In genomic region chr7:13037901-13038555, GRCm38 (mm10) we compare ENCODE assay signal across 8 mouse cellular contexts. TPM values are rescaled to one million over a fixed set of nuclear protein-coding genes. Genes with fewer than 3 reads are reported as not detected.
DNase-seq lines count a peak whose midpoint lies in the region; ATAC-seq and TF ChIP-seq lines count a peak whose summit lies in the region.

Gene Ube2m, minus strand, starts transcription at chr7:13038275.

- H3K36me3 ChIP-seq in G1E (replicated peaks): peaks cover 48% of the 10 kb centered on the region
- H3K36me3 ChIP-seq in lung, embryonic 16.5 days (ENCODE audit: control insufficient read depth, insufficient read depth, low read length): peaks cover 14% of the 10 kb centered on the region

- peak; percentile 52 for ATAC-seq in G1E (ENCODE audit: extremely low read depth, insufficient number of reproducible peaks, low FRiP score, poor library complexity, severe bottlenecking)
- ATAC-seq in hematopoietic stem cell, adult 5-6 weeks (replicated peaks in 1 of 2; ENCODE audit: insufficient read depth in 1 of 2, low FRiP score in 2 of 2, low TSS enrichment in 1 of 2, low read depth in 1 of 2, poor library complexity in 2 of 2, severe bottlenecking in 2 of 2): peak; percentile 55 to 58
- peak; percentile 94 for ATAC-seq in lung, embryonic 16.5 days (ENCODE audit: low read depth)

- peaks cover 3% of the 10 kb centered on the region for H3K9me3 ChIP-seq in G1E (replicated peaks)
- H3K9me3 ChIP-seq in lung, embryonic 16.5 days (ENCODE audit: control insufficient read depth, low read length): peaks cover 3% of the 10 kb centered on the region

- peak; percentile 85; the same call in 1 of the 2 replicates for TF ChIP-seq POLR2A in cerebellum, adult 2 months (IDR thresholded peaks at IDR 0.05; ENCODE audit: borderline replicate concordance, insufficient read depth, low read length)

- peak within 1 kb of the TSS; percentile 91 for H3K4me2 ChIP-seq in lung, embryonic 16.5 days (ENCODE audit: low read depth, low read length)

- peak within 1 kb of the TSS; percentile 85 for H3K4me3 ChIP-seq in G1E (ENCODE audit: low read depth, low read length)
- peak within 1 kb of the TSS; percentile 88 for H3K4me3 ChIP-seq in cerebellum, adult 2 months (replicated peaks; ENCODE audit: insufficient read depth, low read depth, low read length)
- peak within 1 kb of the TSS; percentile 83 for H3K4me3 ChIP-seq in lung, embryonic 16.5 days (ENCODE audit: low read length)

- H3K27me3 ChIP-seq in G1E (ENCODE audit: insufficient read depth, low read length): no peaks in the 10 kb centered on the region; the same call in 1 of the 2 replicates
- H3K27me3 ChIP-seq in cerebellum, adult 2 months (ENCODE audit: control insufficient read depth, insufficient read depth, low read length): no peaks in the 10 kb centered on the region
- H3K27me3 ChIP-seq in lung, embryonic 16.5 days (ENCODE audit: control insufficient read depth, insufficient read depth, low read depth, low read length): peaks cover 10% of the 10 kb centered on the region

- peak within 1 kb of the TSS; percentile 99 for H3K27ac ChIP-seq in cerebellum, adult 2 months (ENCODE audit: insufficient read depth, low read length)
- H3K27ac ChIP-seq in lung, embryonic 16.5 days (ENCODE audit: low read length): peak within 1 kb of the TSS; percentile 100

- under 1% methylated on average over 64 of the region's 65 CpGs for WGBS in cerebellum, adult 2 months
- WGBS in lung, embryonic 16.5 days: under 1% methylated on average over 56 of the region's 65 CpGs

- H3K4me1 ChIP-seq in G1E (ENCODE audit: insufficient read depth, low read depth, low read length): peaks cover 62% of the 10 kb centered on the region
- peaks cover 14% of the 10 kb centered on the region for H3K4me1 ChIP-seq in cerebellum, adult 2 months (ENCODE audit: control insufficient read depth, insufficient read depth, low read length)
- peaks cover 27% of the 10 kb centered on the region for H3K4me1 ChIP-seq in lung, embryonic 16.5 days (replicated peaks; ENCODE audit: control insufficient read depth, insufficient read depth, low read length)

- DNase-seq in G1E (ENCODE audit: low spot score): peak; percentile 92
- peak; percentile 98 to 100 for DNase-seq in cerebellum, adult 2 months
- peak; percentile 99 for DNase-seq in forelimb bud, embryonic 11.5 days (ENCODE audit: low read depth, low spot score)
- peak; percentile 99 for DNase-seq in layer of hippocampus, adult 9-10 months (ENCODE audit: low spot score)
- DNase-seq in ovary, postnatal 10 days (ENCODE audit: low spot score): peak; percentile 99
- DNase-seq in thymus, postnatal 10 days (ENCODE audit: low spot score in 2 of 2): peak; percentile 99 to 100

- H3K9ac ChIP-seq in lung, embryonic 16.5 days (ENCODE audit: low read length): peak within 1 kb of the TSS; percentile 97

- TF ChIP-seq CTCF in G1E (IDR thresholded peaks at IDR 0.05; ENCODE audit: low read depth, low read length): no peak
- no peak for TF ChIP-seq CTCF in cerebellum, adult 2 months (IDR thresholded peaks at IDR 0.05; ENCODE audit: borderline replicate concordance, insufficient read depth, low read depth, low read length)

RNA-seq across cellular contexts. Expression of gene Ube2m, which starts in this region (rescaled TPM):
- total RNA-seq in G1E (2014; fragmentation: Nextera tagmentation): 250 and 290 TPM in 2 replicates
- 151 and 162 TPM in 2 replicates for total RNA-seq in G1E (2017)
- 150 and 170 TPM in 2 replicates for polyA plus RNA-seq in G1E (2012)
- polyA plus RNA-seq in cerebellum, adult 2 months (2012; rRNA removed): 376 and 405 TPM in 2 replicates
- 124 and 146 TPM in 2 replicates for total RNA-seq in hematopoietic stem cell, adult 5-6 weeks (2017)
- 25.8 and 31.6 TPM in 2 replicates for polyA plus RNA-seq in lung, embryonic 16.5 days (2015; fragmentation: Nextera tagmentation; extraction: Ambion mirVana)

Comparison
In these comparisons a context has a peak if more than half of its experiments do, and no peak if none do; other contexts are left out.
1. Peak in every context shown above with its lines: DNase-seq, ATAC-seq, H3K4me3 ChIP-seq and H3K27ac ChIP-seq.